Mouse (Mus musculus) adrenal gland (tissue): Measurements from ENCODE around the gene Gm3618.
"Not testable (repeated sequence)": the region's sequence is repeated elsewhere in the genome, so short reads cannot be mapped to it uniquely, and the experiment has no call there.

Experiments used
- intact Hi-C: fragments of 180-260 bp; cut with DNase I; formaldehyde crosslinking; loops from one replicate; pipeline ENCODE4 v1.15.1; 2025
- long read RNA-seq, 2 experiments: library from polyadenylated mRNA; unstranded; transcript quantifications; one replicate each; pipeline ENCODE4 v2.0.0; 2020; ENCODE audit warnings: borderline replicate concordance in 1 of 2; ENCODE audit not compliant: insufficient replicate concordance in 1 of 2

Gm3618 gene
- long read RNA-seq, experiment 1: 0 reads
- long read RNA-seq, experiment 2: 0 reads

GRCm38 (mm10) chr14:6343578-6343977, at the start of gene Gm3618:
TSS of gene Gm3618 (minus strand) at chr14:6343678.
- intact Hi-C loops: not testable (repeated sequence)

GRCm38 (mm10) chr14:6390219-6390618, 46.7 kb upstream of the Gm3618 start, which contains the start of gene Gm16440:
TSS of gene Gm16440 (minus strand) at chr14:6390319.
- intact Hi-C loops: not testable (repeated sequence)

- intact Hi-C loops: not testable (repeated sequence)
Measured at GRCm38 (mm10) chr14:6304743-6305142, 38.7 kb downstream of the Gm3618 start, which contains the start of gene Gm21103. TSS of gene Gm21103 (minus strand) at chr14:6304843.

GRCm38 (mm10) chr14:6286931-6287715, 56.4 kb downstream of the Gm3618 start, which contains the start of gene Gm3411:
TSS of gene Gm3411 (minus strand) at chr14:6287250.
- intact Hi-C loops: not testable (repeated sequence)
